Mouse (Mus musculus) Patski (cell line): ENCODE results near the gene Adgrl3. TPM values are rescaled to one million over a fixed set of nuclear protein-coding genes. Genes with fewer than 3 reads are reported as not detected.

Experiments
- ATAC-seq: fragments of 100-300 bp; one replicate; pipeline ENCODE4 v1.8.0; 2021
- CTCF ChIA-PET: fragments of 350-600 bp; sonication (Branson Sonifier 250); formaldehyde crosslinking; loops from one replicate; lab custom pipeline; 2022; ENCODE audit warnings: inconsistent platforms; lab: Charles Lee
- POLR2A ChIA-PET: fragments of 350-600 bp; sonication (Branson Sonifier 250); formaldehyde crosslinking; loops from one replicate; lab custom pipeline; 2022; ENCODE audit warnings: antibody characterized with exemption, inconsistent platforms; lab: Charles Lee
- DNase-seq: peaks from one replicate; pipeline ENCODE4 v3.0.0-alpha.2; 2011; ENCODE audit warnings: low read depth, low spot score
- H3K27me3 ChIP-seq: fragments of 371-371 bp; one replicate; pipeline ENCODE4 v1.5.1; 2021
- CTCF ChIP-seq: fragments of 100-300 bp; IDR thresholded peaks from one replicate; pipeline ENCODE4 v1.5.1; 2021
- in situ Hi-C: fragments of 300-500 bp; cut with MboI; formaldehyde crosslinking; loops from 3 replicates; pipeline ENCODE4 v1.11.1; 2018; ENCODE audit warnings: low pct_unique_long_range_greater_than_20kb, mixed read lengths
- polyA plus RNA-seq: library from polyadenylated mRNA; unstranded; gene quantifications from one replicate; pipeline ENCODE4 v1.2.3, GENCODE M21; 2021

Gene Adgrl3
- polyA plus RNA-seq, 1 experiment from 2014 or later, result 0.03 TPM

- CTCF ChIA-PET, result no interaction called here
- in situ Hi-C loops, result no loop called here
- peaks cover 3% of the 10 kb centered on the region for H3K27me3 ChIP-seq
- ATAC-seq (no peak), DNase-seq (no peak)
- POLR2A ChIA-PET, result no interaction called here
- TF ChIP-seq CTCF, result no peak
Observed at GRCm38 (mm10) chr5:81227256-81227655, 207.3 kb downstream of the Adgrl3 start.

GRCm38 (mm10) chr5:81248724-81249123 lies 228.8 kb downstream of the Adgrl3 start:
- ChIA-PET CTCF (interaction anchor here (1.3 kb wide), 1 partner anchor 16 kb away, joined by 4 read pairs; no protein-coding TSS in a partner anchor), POLR2A (no interaction called here)
- DNase-seq, result no peak
- ATAC-seq, result no peak
- in situ Hi-C loops, result no loop called here
- peaks cover 11% of the 10 kb centered on the region for H3K27me3 ChIP-seq
- TF ChIP-seq CTCF, result no peak

- H3K27me3 ChIP-seq, result peaks cover 11% of the 10 kb centered on the region
- in situ Hi-C loops, result no loop called here
- TF ChIP-seq CTCF, result no peak
- ChIA-PET CTCF (no interaction called here), POLR2A (no interaction called here)
- no peak for DNase-seq
- no peak for ATAC-seq
Observed at GRCm38 (mm10) chr5:81256091-81256490, 236.2 kb downstream of the Adgrl3 start.

GRCm38 (mm10) chr5:81269689-81270088 lies 249.8 kb downstream of the Adgrl3 start:
- no peak for TF ChIP-seq CTCF
- ATAC-seq, result no peak
- in situ Hi-C loops, result no loop called here

GRCm38 (mm10) chr5:81275346-81276047 lies 255.6 kb downstream of the Adgrl3 start:
- ATAC-seq (no peak), DNase-seq (no peak)
- H3K27me3 ChIP-seq, result peaks cover 11% of the 10 kb centered on the region
- no peak for TF ChIP-seq CTCF
- POLR2A ChIA-PET, result no interaction called here
- in situ Hi-C loops, result no loop called here
- CTCF ChIA-PET, result no interaction called here

More at GRCm38 (mm10) chr5:81269689-81270088, 249.8 kb downstream of the Adgrl3 start:
- POLR2A ChIA-PET, result no interaction called here
- no peaks in the 10 kb centered on the region for H3K27me3 ChIP-seq
- CTCF ChIA-PET, result interaction anchor here (1.3 kb wide), 1 partner anchor 9 kb away, joined by 7 read pairs; no protein-coding TSS in a partner anchor
- no peak for DNase-seq

- in situ Hi-C loops, result no loop called here
- ChIA-PET CTCF (no interaction called here), POLR2A (no interaction called here)
- TF ChIP-seq CTCF, result no peak
- ATAC-seq, result no peak
- DNase-seq, result no peak
- peaks cover 11% of the 10 kb centered on the region for H3K27me3 ChIP-seq
Observed at GRCm38 (mm10) chr5:81279246-81279645, 259.3 kb downstream of the Adgrl3 start.

GRCm38 (mm10) chr5:81285643-81286042 lies 265.7 kb downstream of the Adgrl3 start:
- ChIA-PET POLR2A (no interaction called here), CTCF (no interaction called here)
- in situ Hi-C loops, result no loop called here
- no peak for ATAC-seq
- H3K27me3 ChIP-seq, result no peaks in the 10 kb centered on the region
- DNase-seq, result no peak
- TF ChIP-seq CTCF, result no peak

- ATAC-seq, result no peak
- TF ChIP-seq CTCF, result no peak
- ChIA-PET CTCF (no interaction called here), POLR2A (no interaction called here)
- DNase-seq, result no peak
- peaks cover 3% of the 10 kb centered on the region for H3K27me3 ChIP-seq
- in situ Hi-C loops, result no loop called here
Observed at GRCm38 (mm10) chr5:81301874-81302273, 281.9 kb downstream of the Adgrl3 start.

- no peak for ATAC-seq
- POLR2A ChIA-PET, result no interaction called here
- TF ChIP-seq CTCF, result no peak
Observed at GRCm38 (mm10) chr5:81317406-81318112, 297.6 kb downstream of the Adgrl3 start.

GRCm38 (mm10) chr5:81321276-81321934 lies 301.5 kb downstream of the Adgrl3 start:
- H3K27me3 ChIP-seq, result no peaks in the 10 kb centered on the region
- CTCF ChIA-PET, result interaction anchor here (0.8 to 1.0 kb wide), 2 partner anchors 11 to 22 kb away, joined by 3 read pairs; no protein-coding TSS in a partner anchor
- ATAC-seq (no peak), DNase-seq (no peak)
- no peak for TF ChIP-seq CTCF
- POLR2A ChIA-PET, result no interaction called here
- in situ Hi-C loops, result no loop called here

More at GRCm38 (mm10) chr5:81317406-81318112, 297.6 kb downstream of the Adgrl3 start:
- CTCF ChIA-PET, result interaction anchor here (1.7 kb wide), 1 partner anchor 10 kb away, joined by 3 read pairs; no protein-coding TSS in a partner anchor
- DNase-seq, result no peak
- in situ Hi-C loops, result no loop called here
- H3K27me3 ChIP-seq, result no peaks in the 10 kb centered on the region

GRCm38 (mm10) chr5:81322064-81322463 lies 302.1 kb downstream of the Adgrl3 start:
- in situ Hi-C loops, result no loop called here
- CTCF ChIA-PET, result interaction anchor here (0.8 to 1.0 kb wide), 2 partner anchors 10 to 23 kb away, joined by 3 read pairs; no protein-coding TSS in a partner anchor
- no peak for ATAC-seq

More at GRCm38 (mm10) chr5:81322064-81322463, 302.1 kb downstream of the Adgrl3 start:
- H3K27me3 ChIP-seq, result no peaks in the 10 kb centered on the region
- POLR2A ChIA-PET, result no interaction called here
- DNase-seq, result no peak
- no peak for TF ChIP-seq CTCF
